Mouse (Mus musculus): ENCODE measurements around the gene Zfp14. TPM values are rescaled to one million over a fixed set of nuclear protein-coding genes. Genes with fewer than 3 reads are reported as not detected.
A peak's percentile ranks its signal among the peaks of the same experiment; 100 is the strongest.

Gene Zfp14
- 1 to 10 TPM; 2.4 to 3.4 TPM for total RNA-seq (2021)
- long read RNA-seq, experiment 1, partial matches to known transcripts, result 1 of 2 reads
- long read RNA-seq, experiment 1, other reads (novel, unspliced or antisense), result 0 of 2 reads
- long read RNA-seq, experiment 2, partial matches to known transcripts, result 0 of 1 reads
- long read RNA-seq, experiment 2, other reads (novel, unspliced or antisense), result 1 of 1 reads

- peak; percentile 64 to 86 for DNase-seq (ENCODE audit: low spot score in 2 of 2)
Measured at GRCm38 (mm10) chr7:30050882-30051548, at the start of gene Zfp14. Gene Zfp14, minus strand, starts transcription at chr7:30051380.

- no peak for DNase-seq (ENCODE audit: low spot score in 2 of 2)
Measured at GRCm38 (mm10) chr7:30099297-30099696, 48.1 kb upstream of the Zfp14 start.

- no peak for DNase-seq (ENCODE audit: low spot score in 2 of 2)
Measured at GRCm38 (mm10) chr7:30095551-30096125, 44.5 kb upstream of the Zfp14 start.

- peak; percentile 64 to 89 for DNase-seq (ENCODE audit: low spot score in 2 of 2)
Measured at GRCm38 (mm10) chr7:30094646-30095429, 43.7 kb upstream of the Zfp14 start, which contains the start of gene Zfp260. Gene Zfp260, plus strand, starts transcription at chr7:30094777.

GRCm38 (mm10) chr7:30093918-30094415 lies 42.8 kb upstream of the Zfp14 start:
- DNase-seq (ENCODE audit: low spot score in 2 of 2), result no peak

- no peak for DNase-seq (ENCODE audit: low spot score in 2 of 2)
Measured at GRCm38 (mm10) chr7:30092666-30093065, 41.5 kb upstream of the Zfp14 start.

GRCm38 (mm10) chr7:30090970-30091585 lies 39.9 kb upstream of the Zfp14 start:
- DNase-seq (ENCODE audit: low spot score in 2 of 2), result no peak

- peak; percentile 90 to 95 for DNase-seq (ENCODE audit: low spot score in 2 of 2)
Measured at GRCm38 (mm10) chr7:30090092-30090969, 39.2 kb upstream of the Zfp14 start, which contains the start of the genes Gm26920 and Zfp566. Gene Gm26920, minus strand, starts transcription at chr7:30090410. Gene Zfp566, minus strand, starts transcription at chr7:30090527.

GRCm38 (mm10) chr7:30089405-30089804 lies 38.2 kb upstream of the Zfp14 start:
- DNase-seq (ENCODE audit: low spot score in 2 of 2), result no peak

GRCm38 (mm10) chr7:30086524-30086923 lies 35.3 kb upstream of the Zfp14 start:
- DNase-seq (ENCODE audit: low spot score in 2 of 2), result peak in 1 of 2 experiments; percentile 18

- DNase-seq (ENCODE audit: low spot score in 2 of 2), result peak; percentile 64 to 81
Measured at GRCm38 (mm10) chr7:30072146-30073028, 21.2 kb upstream of the Zfp14 start, which contains the start of gene Zfp82. Gene Zfp82, minus strand, starts transcription at chr7:30072900.

- no peak for DNase-seq (ENCODE audit: low spot score in 2 of 2)
Measured at GRCm38 (mm10) chr7:30064622-30065021, 13.4 kb upstream of the Zfp14 start.

GRCm38 (mm10) chr7:30062478-30062877 lies 11.3 kb upstream of the Zfp14 start:
- DNase-seq (ENCODE audit: low spot score in 2 of 2), result no peak

GRCm38 (mm10) chr7:30060341-30060740 lies 9.2 kb upstream of the Zfp14 start:
- DNase-seq (ENCODE audit: low spot score in 2 of 2), result no peak

- no peak for DNase-seq (ENCODE audit: low spot score in 2 of 2)
Measured at GRCm38 (mm10) chr7:30053591-30053990, 2.4 kb upstream of the Zfp14 start.

GRCm38 (mm10) chr7:30048126-30048525 lies 3.1 kb downstream of the Zfp14 start:
- no peak for DNase-seq (ENCODE audit: low spot score in 2 of 2)

GRCm38 (mm10) chr7:30044354-30044753 lies 6.8 kb downstream of the Zfp14 start:
- DNase-seq (ENCODE audit: low spot score in 2 of 2), result no peak

- DNase-seq (ENCODE audit: low spot score in 2 of 2), result no peak
Measured at GRCm38 (mm10) chr7:30034331-30034730, 16.8 kb downstream of the Zfp14 start.

- DNase-seq (ENCODE audit: low spot score in 2 of 2), result no peak
Measured at GRCm38 (mm10) chr7:30031379-30031778, 19.8 kb downstream of the Zfp14 start.

Measured in gastrocnemius, postnatal 4 days (tissue).